Mouse (Mus musculus) spleen, adult 2 months (tissue): ENCODE data around the gene Hibadh. TPM values are rescaled to one million over a fixed set of nuclear protein-coding genes. Genes with fewer than 3 reads are reported as not detected.

Source experiments
- DNase-seq, 2 experiments: peaks; one replicate each; pipeline versions ENCODE4 v3.0.0 to v3.0.0-alpha.2; 2012 to 2021; ENCODE audit warnings: low spot score in 2 of 2, low read depth in 1 of 2
- H3K27ac ChIP-seq: fragments of 200-500 bp; 2 replicates; pipeline ENCODE4 v1.5.1; 2012; ENCODE audit warnings: low read length, inconsistent platforms; ENCODE audit not compliant: insufficient read depth
- H3K27me3 ChIP-seq: fragments of 200-500 bp; 2 replicates; pipeline ENCODE4 v1.6.1; 2012; ENCODE audit warnings: mild to moderate bottlenecking, moderate library complexity, low read length, inconsistent platforms; ENCODE audit not compliant: control insufficient read depth, insufficient read depth
- H3K36me3 ChIP-seq: fragments of 200-500 bp; 2 replicates; pipeline ENCODE4 v1.6.1; 2012; ENCODE audit warnings: mild to moderate bottlenecking, low read length, inconsistent platforms; ENCODE audit not compliant: control insufficient read depth, insufficient read depth
- H3K4me1 ChIP-seq: fragments of 200-500 bp; 2 replicates; pipeline ENCODE4 v1.6.1; 2011; ENCODE audit warnings: inconsistent platforms; ENCODE audit not compliant: control insufficient read depth, insufficient read depth, insufficient read length
- H3K4me3 ChIP-seq: fragments of 200-500 bp; 2 replicates; pipeline ENCODE4 v1.5.1; 2011; ENCODE audit warnings: mild to moderate bottlenecking, inconsistent platforms; ENCODE audit not compliant: insufficient read depth, insufficient read length; ENCODE audit errors: extremely low read depth
- CTCF ChIP-seq: fragments of 200-500 bp; IDR thresholded peaks from 2 replicates; pipeline ENCODE4 v1.5.1; 2011; ENCODE audit warnings: mild to moderate bottlenecking, inconsistent platforms; ENCODE audit not compliant: insufficient read depth, insufficient read length, insufficient replicate concordance; ENCODE audit errors: extremely low read depth
- POLR2A ChIP-seq: fragments of 200-500 bp; IDR thresholded peaks from 2 replicates; pipeline ENCODE4 v1.6.1; 2011; ENCODE audit warnings: low read depth, low read length, inconsistent platforms
- WGBS: fragments of 180-500 bp; shearing (Covaris S2); methylation state at CpG from one replicate; pipeline ENCODE4 v1.1.7; 2018; 5-methylcytosine and 5-hydroxymethylcytosine counted together
- polyA plus RNA-seq: library from polyadenylated mRNA; depleted of rRNA; stranded (reverse); fragments of >200 nt; gene quantifications from 2 replicates; pipeline ENCODE4 v1.2.3, GENCODE M21; 2012

Gene Hibadh
- polyA plus RNA-seq, 1 experiment = 13.3 TPM

- TF ChIP-seq CTCF (no peak), POLR2A (no peak)
- Histone ChIP-seq H3K4me1 (no peaks in the 10 kb centered on the region), H3K4me3 (no peak overlapping the region), H3K27me3 (no peaks in the 10 kb centered on the region), H3K27ac (no peak overlapping the region), H3K36me3 (peaks cover 10% of the 10 kb centered on the region)
- WGBS = 59% methylated on average over 4 of the region's 4 CpGs
- no peak for DNase-seq
Measured at GRCm38 (mm10) chr6:52544376-52544775, 95.8 kb downstream of the Hibadh start.

GRCm38 (mm10) chr6:52542464-52542863 lies 97.7 kb downstream of the Hibadh start:
- H3K27me3 ChIP-seq = no peaks in the 10 kb centered on the region
- DNase-seq = no peak
- WGBS = 93% methylated on average over 5 of the region's 5 CpGs
- TF ChIP-seq POLR2A = no peak
- no peak for TF ChIP-seq CTCF
- H3K27ac ChIP-seq = no peak overlapping the region
- peaks cover 7% of the 10 kb centered on the region for H3K36me3 ChIP-seq
- H3K4me3 ChIP-seq = no peak overlapping the region
- no peaks in the 10 kb centered on the region for H3K4me1 ChIP-seq

GRCm38 (mm10) chr6:52539911-52540310 lies 100.3 kb downstream of the Hibadh start:
- no peak for DNase-seq
- 90% methylated on average over 2 of the region's 2 CpGs for WGBS
- Histone ChIP-seq H3K27ac (no peak overlapping the region), H3K36me3 (peaks cover 2% of the 10 kb centered on the region; the same call in 1 of the 2 replicates), H3K4me1 (no peaks in the 10 kb centered on the region), H3K4me3 (no peak overlapping the region), H3K27me3 (no peaks in the 10 kb centered on the region)
- TF ChIP-seq CTCF (no peak), POLR2A (no peak)

- no peak for DNase-seq
- H3K27ac ChIP-seq = no peak overlapping the region
- no peak for TF ChIP-seq POLR2A
- no peak for TF ChIP-seq CTCF
- WGBS = 91% methylated on average over 11 of the region's 11 CpGs
- no peaks in the 10 kb centered on the region for H3K4me1 ChIP-seq
- H3K4me3 ChIP-seq = no peak overlapping the region
- H3K36me3 ChIP-seq = no peaks in the 10 kb centered on the region
- H3K27me3 ChIP-seq = no peaks in the 10 kb centered on the region
Measured at GRCm38 (mm10) chr6:52535072-52535704, 105.0 kb downstream of the Hibadh start.

- TF ChIP-seq POLR2A (no peak), CTCF (no peak)
- H3K27ac ChIP-seq = no peak overlapping the region
- no peaks in the 10 kb centered on the region for H3K4me1 ChIP-seq
- no peak overlapping the region for H3K4me3 ChIP-seq
- H3K27me3 ChIP-seq = no peaks in the 10 kb centered on the region
- 88% methylated on average over 8 of the region's 8 CpGs for whole genome bisulfite sequencing
- H3K36me3 ChIP-seq = no peaks in the 10 kb centered on the region
- DNase-seq = no peak
Measured at GRCm38 (mm10) chr6:52532144-52532492, 108.1 kb downstream of the Hibadh start.

GRCm38 (mm10) chr6:52531366-52532143 lies 108.6 kb downstream of the Hibadh start:
- H3K36me3 ChIP-seq = no peaks in the 10 kb centered on the region
- TF ChIP-seq POLR2A (no peak), CTCF (no peak)
- H3K4me1 ChIP-seq = no peaks in the 10 kb centered on the region
- 91% methylated on average over 19 of the region's 19 CpGs for WGBS
- no peak overlapping the region for H3K4me3 ChIP-seq
- no peak for DNase-seq
- H3K27ac ChIP-seq = no peak overlapping the region
- no peaks in the 10 kb centered on the region for H3K27me3 ChIP-seq

- no peaks in the 10 kb centered on the region for H3K36me3 ChIP-seq
- WGBS = 95% methylated on average over 10 of the region's 10 CpGs
- no peak for TF ChIP-seq CTCF
- no peak for TF ChIP-seq POLR2A
- H3K27ac ChIP-seq = no peak overlapping the region
- H3K4me1 ChIP-seq = no peaks in the 10 kb centered on the region
- DNase-seq = no peak
- H3K27me3 ChIP-seq = no peaks in the 10 kb centered on the region
- no peak overlapping the region for H3K4me3 ChIP-seq
Measured at GRCm38 (mm10) chr6:52530861-52531260, 109.3 kb downstream of the Hibadh start.
